Mouse (Mus musculus) MEL (cell line): ENCODE results near the gene Grin2d. TPM values are rescaled to one million over a fixed set of nuclear protein-coding genes. Genes with fewer than 3 reads are reported as not detected.

Experiments
- DNase-seq: peaks from one replicate; pipeline ENCODE4 v3.0.0; 2011; ENCODE audit warnings: low read depth, low spot score
- H3K27ac ChIP-seq: 2 replicates; pipeline ENCODE4 v1.5.1; 2012; ENCODE audit warnings: low read depth, mild to moderate bottlenecking, control low read depth, low read length, moderate library complexity; ENCODE audit not compliant: control insufficient read depth
- H3K27me3 ChIP-seq, 2 experiments: fragments of 150-350 bp in 1 of 2; sonication (generic) in 1 of 2; 2 replicates each; pipeline ENCODE4 v1.6.1; 2012; ENCODE audit warnings: low read length in 2 of 2, mild to moderate bottlenecking in 2 of 2, improper control_type of control experiment in 1 of 2, moderate library complexity in 1 of 2; ENCODE audit not compliant: insufficient read depth in 2 of 2, control insufficient read depth in 1 of 2
- H3K36me3 ChIP-seq, 2 experiments: 2 replicates each; pipeline ENCODE4 v1.6.1; 2012 to 2014; ENCODE audit warnings: low read length in 2 of 2, improper control_type of control experiment in 1 of 2, inconsistent platforms in 1 of 2, mild to moderate bottlenecking in 1 of 2; ENCODE audit not compliant: insufficient read depth in 2 of 2, control insufficient read depth in 1 of 2
- H3K4me1 ChIP-seq, 2 experiments: fragments of 150-350 bp in 1 of 2; sonication (generic) in 1 of 2; 2 replicates each; pipeline ENCODE4 v1.6.1; 2012; ENCODE audit warnings: low read length in 2 of 2, improper control_type of control experiment in 1 of 2, mild to moderate bottlenecking in 1 of 2; ENCODE audit not compliant: insufficient read depth in 2 of 2, control insufficient read depth in 1 of 2
- H3K4me3 ChIP-seq, 2 experiments: fragments of 150-350 bp in 1 of 2; sonication (generic) in 1 of 2; 2 replicates each; pipeline ENCODE4 v1.5.1; 2012; ENCODE audit warnings: low read depth in 2 of 2, low read length in 2 of 2, mild to moderate bottlenecking in 2 of 2, moderate library complexity in 2 of 2, control low read depth in 1 of 2, improper control_type of control experiment in 1 of 2; ENCODE audit not compliant: control insufficient read depth in 1 of 2, insufficient read depth in 1 of 2
- H3K79me2 ChIP-seq: 2 replicates; pipeline ENCODE4 v1.6.1; 2012; ENCODE audit warnings: mild to moderate bottlenecking, low read length, moderate library complexity; ENCODE audit not compliant: control insufficient read depth, poor library complexity, insufficient read depth
- H3K9ac ChIP-seq: 2 replicates; pipeline ENCODE4 v1.6.1; 2012; ENCODE audit warnings: low read depth, mild to moderate bottlenecking, control low read depth, low read length, moderate library complexity; ENCODE audit not compliant: control insufficient read depth, poor library complexity, severe bottlenecking
- H3K9me3 ChIP-seq: fragments of 150-350 bp; sonication (generic); replicated peaks from 2 replicates; pipeline ENCODE4 v1.6.1; 2012; ENCODE audit warnings: mild to moderate bottlenecking, low read length, improper control_type of control experiment, moderate library complexity; ENCODE audit not compliant: insufficient read depth
- CHD1 ChIP-seq: IDR thresholded peaks from 2 replicates; pipeline ENCODE4 v1.6.1; 2012; ENCODE audit warnings: low read depth, mild to moderate bottlenecking, inconsistent platforms, low read length, improper control_type of control experiment
- CTCF ChIP-seq, 3 experiments: IDR thresholded peaks in 2 of 3; conservative IDR thresholded peaks in 1 of 3; 2 replicates each; pipeline ENCODE4 v1.5.1; 2011 to 2012; ENCODE audit warnings: low read length in 3 of 3, low read depth in 2 of 3, mild to moderate bottlenecking in 2 of 3, improper control_type of control experiment in 1 of 3, inconsistent platforms in 1 of 3, mixed read lengths in 1 of 3, moderate library complexity in 1 of 3; ENCODE audit not compliant: control insufficient read depth in 1 of 3, insufficient read depth in 1 of 3, poor library complexity in 1 of 3, severe bottlenecking in 1 of 3
- ELF1 ChIP-seq: IDR thresholded peaks from 2 replicates; pipeline ENCODE4 v1.6.1; 2014; ENCODE audit warnings: low read depth, mild to moderate bottlenecking, inconsistent platforms, low read length, improper control_type of control experiment, moderate library complexity
- ETS1 ChIP-seq: IDR thresholded peaks from 2 replicates; pipeline ENCODE4 v1.6.1; 2012; ENCODE audit warnings: low read depth, mild to moderate bottlenecking, inconsistent platforms, low read length, improper control_type of control experiment, moderate library complexity
- GATA1 ChIP-seq: IDR thresholded peaks from 2 replicates; pipeline ENCODE4 v1.6.1; 2011; ENCODE audit warnings: low read depth, low read length, improper control_type of control experiment
- HCFC1 ChIP-seq: IDR thresholded peaks from 2 replicates; pipeline ENCODE4 v1.6.1; 2012; ENCODE audit warnings: low read depth, mild to moderate bottlenecking, inconsistent platforms, low read length, improper control_type of control experiment, moderate library complexity
- MAX ChIP-seq: IDR thresholded peaks from 2 replicates; pipeline ENCODE4 v1.6.1; 2011; ENCODE audit warnings: low read length, improper control_type of control experiment
- MAZ ChIP-seq: IDR thresholded peaks from 2 replicates; pipeline ENCODE4 v1.6.1; 2012; ENCODE audit warnings: low read depth, mild to moderate bottlenecking, inconsistent platforms, low read length, improper control_type of control experiment
- MEF2A ChIP-seq: IDR thresholded peaks from 2 replicates; pipeline ENCODE4 v1.6.1; 2014; ENCODE audit warnings: low read depth, mild to moderate bottlenecking, inconsistent platforms, low read length, improper control_type of control experiment; ENCODE audit not compliant: poor library complexity, insufficient replicate concordance, severe bottlenecking; ENCODE audit errors: extremely low read depth
- MXI1 ChIP-seq: IDR thresholded peaks from 2 replicates; pipeline ENCODE4 v1.6.1; 2011; ENCODE audit warnings: mild to moderate bottlenecking, low read depth, low read length, improper control_type of control experiment
- MYB ChIP-seq: IDR thresholded peaks from 2 replicates; pipeline ENCODE4 v1.6.1; 2011; ENCODE audit warnings: mild to moderate bottlenecking, low read depth, low read length, improper control_type of control experiment
- NELFE ChIP-seq: IDR thresholded peaks from 2 replicates; pipeline ENCODE4 v1.6.1; 2011; ENCODE audit warnings: low read depth, low read length, improper control_type of control experiment
- NRF1 ChIP-seq: IDR thresholded peaks from 2 replicates; pipeline ENCODE4 v1.6.1; 2014; ENCODE audit warnings: low read depth, mild to moderate bottlenecking, inconsistent platforms, low read length, improper control_type of control experiment, moderate library complexity; ENCODE audit not compliant: poor library complexity, insufficient read depth, severe bottlenecking
- POLR2A ChIP-seq, 2 experiments: IDR thresholded peaks; 2 replicates each; pipeline ENCODE4 v1.6.1; 2011 to 2012; ENCODE audit warnings: low read length in 2 of 2, mild to moderate bottlenecking in 2 of 2, control low read depth in 1 of 2, improper control_type of control experiment in 1 of 2, low read depth in 1 of 2, moderate library complexity in 1 of 2; ENCODE audit not compliant: control insufficient read depth in 1 of 2, insufficient read depth in 1 of 2, poor library complexity in 1 of 2
- POLR2AphosphoS2 ChIP-seq: IDR thresholded peaks from 2 replicates; pipeline ENCODE4 v1.6.1; 2011; ENCODE audit warnings: low read length, improper control_type of control experiment
- SIN3A ChIP-seq: IDR thresholded peaks from 2 replicates; pipeline ENCODE4 v1.6.1; 2012; ENCODE audit warnings: low read length, improper control_type of control experiment, inconsistent platforms
- TCF12 ChIP-seq: IDR thresholded peaks from 2 replicates; pipeline ENCODE4 v1.6.1; 2014; ENCODE audit warnings: low read depth, mild to moderate bottlenecking, inconsistent platforms, low read length, improper control_type of control experiment, moderate library complexity
- USF1 ChIP-seq: IDR thresholded peaks from 2 replicates; pipeline ENCODE4 v1.6.1; 2014; ENCODE audit warnings: low read depth, mild to moderate bottlenecking, inconsistent platforms, low read length, improper control_type of control experiment, moderate library complexity
- ZMIZ1 ChIP-seq: IDR thresholded peaks from 2 replicates; pipeline ENCODE4 v1.6.1; 2012; ENCODE audit warnings: low read depth, mild to moderate bottlenecking, inconsistent platforms, low read length, improper control_type of control experiment, moderate library complexity
- polyA plus RNA-seq, 2 experiments: library from polyadenylated mRNA; stranded (reverse) in 1 of 2; unstranded in 1 of 2; fragments of >175 nt in 1 of 2; fragments of >200 nt in 1 of 2; gene quantifications; 2 replicates each; pipeline versions ENCODE4 v1.2.1 to v1.2.4; 2012; ENCODE audit warnings: low replicate concordance in 2 of 2, low read depth in 1 of 2; ENCODE audit not compliant: insufficient read length in 2 of 2, insufficient read depth in 1 of 2, missing spikeins in 1 of 2
- total RNA-seq: library from RNA; depleted of rRNA; stranded (reverse); fragments of 300-350 nt; gene quantifications from 2 replicates; pipeline ENCODE4 v1.2.3, GENCODE M21; 2012

Gene Grin2d
- total and polyA plus RNA-seq, 3 experiments = 0.19 to 0.57 TPM; not detected in 1

- peak; percentile 94 for DNase-seq
- Histone ChIP-seq H3K36me3 (peaks cover 0 to 5% of the 10 kb centered on the region in 2 experiments; a peak in 1 of 4 replicates), H3K9ac (peak overlapping the region; percentile 92), H3K9me3 (no peaks in the 10 kb centered on the region), H3K79me2 (peaks cover 2% of the 10 kb centered on the region; the same call in 1 of the 2 replicates), H3K27ac (peak overlapping the region; percentile 45), H3K4me1 (peaks cover 5 to 19% of the 10 kb centered on the region in 2 experiments; a peak in 3 of 4 replicates), H3K27me3 (no peaks in the 10 kb centered on the region; a peak in 1 of 4 replicates), H3K4me3 (peak overlapping the region; percentile 73 to 79)
- no peak for TF ChIP-seq CHD1
- peak; percentile 21; the same call in 1 of the 2 replicates for TF ChIP-seq HCFC1
- peak; percentile 41; the same call in 1 of the 2 replicates for TF ChIP-seq NRF1
- TF ChIP-seq MYB = no peak
- 0 out of 2 replicates have a peak, but pooled peaks have one; percentile 16 for TF ChIP-seq ETS1
- peak; percentile 55; the same call in 1 of the 2 replicates for TF ChIP-seq MAX
- TF ChIP-seq MXI1 = peak; percentile 21; the same call in 1 of the 2 replicates
- no peak for TF ChIP-seq CTCF (IDR thresholded peaks at IDR 0.05 in 2 of 3, conservative IDR thresholded peaks at IDR 0.05 in 1 of 3; ENCODE audit: control insufficient read depth in 1 of 3, insufficient read depth in 1 of 3, low read depth in 2 of 3, low read length in 3 of 3, poor library complexity in 1 of 3, severe bottlenecking in 1 of 3)
- peak; percentile 59 for TF ChIP-seq NELFE
- 0 out of 2 replicates have a peak, but pooled peaks have one; percentile 23 for TF ChIP-seq ZMIZ1
- TF ChIP-seq ELF1 = peak; percentile 62
- peak; percentile 45; the same call in 1 of the 2 replicates for TF ChIP-seq MAZ
- 0 out of 2 replicates have a peak, but pooled peaks have one; percentile 13 for TF ChIP-seq POLR2AphosphoS2
- TF ChIP-seq GATA1 = peak; percentile 83
- no peak for TF ChIP-seq SIN3A
- 0 out of 2 replicates have a peak, but pooled peaks have one; percentile 11 for TF ChIP-seq TCF12
- peak; percentile 66 to 70; a peak in 2 of 4 replicates for TF ChIP-seq POLR2A (IDR thresholded peaks at IDR 0.05; ENCODE audit: control insufficient read depth in 1 of 2, insufficient read depth in 1 of 2, low read depth in 1 of 2, low read length in 2 of 2, poor library complexity in 1 of 2)
- no peak for TF ChIP-seq USF1
- TF ChIP-seq MEF2A = no peak
Measured at GRCm38 (mm10) chr7:45865925-45866910, 12.0 kb downstream of the Grin2d start.
